Mouse (Mus musculus) embryonic facial prominence, embryonic 14.5 days (tissue): ENCODE measurements around the gene Tmbim4. TPM values are rescaled to one million over a fixed set of nuclear protein-coding genes. Genes with fewer than 3 reads are reported as not detected.
A peak's percentile ranks its signal among the peaks of the same experiment; 100 is the strongest.

ENCODE experiments used
- ATAC-seq: fragments of 200-750 bp; cut with Nextera tagmentation; 2 replicates; pipeline ENCODE4 v1.8.0; 2017; ENCODE audit warnings: low read depth, moderate number of reproducible peaks, moderate TSS enrichment
- DNase-seq: peaks from one replicate; pipeline ENCODE4 v3.0.0-alpha.2; 2015; ENCODE audit warnings: low spot score
- H3K27ac ChIP-seq: fragments of 300-500 bp; sonication (generic); replicated peaks from 2 replicates; pipeline ENCODE4 v1.5.1; 2014; ENCODE audit warnings: low read depth, mild to moderate bottlenecking, low read length, moderate library complexity
- H3K27me3 ChIP-seq: fragments of 300-500 bp; sonication (generic); replicated peaks from 2 replicates; pipeline ENCODE4 v1.6.1; 2014; ENCODE audit warnings: low read length; ENCODE audit not compliant: control insufficient read depth, insufficient read depth
- H3K36me3 ChIP-seq: fragments of 300-500 bp; sonication (generic); 2 replicates; pipeline ENCODE4 v1.6.1; 2014; ENCODE audit warnings: low read length, mixed read lengths; ENCODE audit not compliant: control insufficient read depth, insufficient read depth
- H3K4me1 ChIP-seq: fragments of 300-500 bp; sonication (generic); 2 replicates; pipeline ENCODE4 v1.6.1; 2014; ENCODE audit warnings: antibody characterized with exemption, low read length; ENCODE audit not compliant: control insufficient read depth, insufficient read depth
- H3K4me2 ChIP-seq: fragments of 300-500 bp; sonication (generic); 2 replicates; pipeline ENCODE4 v1.6.1; 2014; ENCODE audit warnings: low read depth, mild to moderate bottlenecking, low read length, moderate library complexity, mixed read lengths
- H3K4me3 ChIP-seq: fragments of 300-500 bp; sonication (generic); 2 replicates; pipeline ENCODE4 v1.5.1; 2014; ENCODE audit warnings: low read depth, mild to moderate bottlenecking, low read length
- H3K9ac ChIP-seq: fragments of 300-500 bp; sonication (generic); 2 replicates; pipeline ENCODE4 v1.6.1; 2014; ENCODE audit warnings: low read depth, mild to moderate bottlenecking, low read length, moderate library complexity, mixed read lengths
- H3K9me3 ChIP-seq: fragments of 300-500 bp; sonication (generic); 2 replicates; pipeline ENCODE4 v1.6.1; 2016; ENCODE audit warnings: low read length; ENCODE audit not compliant: control insufficient read depth
- WGBS: fragments of 180-500 bp; shearing (Covaris S2); extraction: QIAGEN DNeasy Blood & Tissue Kit; methylation state at CpG from one replicate; pipeline ENCODE4 v1.1.7; 2014; 5-methylcytosine and 5-hydroxymethylcytosine counted together
- polyA plus RNA-seq: library from polyadenylated mRNA; unstranded; fragments of >200 nt; fragmentation: Nextera tagmentation; extraction: Ambion mirVana; gene quantifications from 2 replicates; pipeline ENCODE4 v1.2.1, GENCODE M21; 2014

Gene Tmbim4
- polyA plus RNA-seq, 1 experiment from 2014 or later, result 122 TPM

- ATAC-seq, result no peak
- DNase-seq, result no peak
- no peak overlapping the region for H3K4me3 ChIP-seq
- no peak overlapping the region for H3K4me2 ChIP-seq
- H3K27ac ChIP-seq, result no peak overlapping the region
- H3K27me3 ChIP-seq, result no peaks in the 10 kb centered on the region
- 0 out of 2 replicates have a peak, but pooled peaks cover 3% of the 10 kb centered on the region for H3K9me3 ChIP-seq
- H3K4me1 ChIP-seq, result peaks cover 18% of the 10 kb centered on the region
- no peak overlapping the region for H3K9ac ChIP-seq
- WGBS, result 76% methylated on average over 4 of the region's 4 CpGs
- H3K36me3 ChIP-seq, result no peaks in the 10 kb centered on the region
Measured at GRCm38 (mm10) chr10:120270777-120271176, 69.4 kb downstream of the Tmbim4 start.

- Histone ChIP-seq H3K9me3 (0 out of 2 replicates have a peak, but pooled peaks cover 3% of the 10 kb centered on the region), H3K4me1 (peaks cover 18% of the 10 kb centered on the region), H3K4me2 (peak overlapping the region; percentile 58; the same call in 1 of the 2 replicates), H3K9ac (peak overlapping the region; percentile 46; the same call in 1 of the 2 replicates), H3K27ac (peak overlapping the region; percentile 88; the same call in 1 of the 2 replicates), H3K4me3 (no peak overlapping the region), H3K27me3 (no peaks in the 10 kb centered on the region), H3K36me3 (no peaks in the 10 kb centered on the region)
- DNase-seq (no peak), ATAC-seq (no peak)
- 59% methylated on average over 6 of the region's 6 CpGs for WGBS
Measured at GRCm38 (mm10) chr10:120271318-120271717, 69.9 kb downstream of the Tmbim4 start.

- Histone ChIP-seq H3K36me3 (no peaks in the 10 kb centered on the region), H3K9me3 (no peaks in the 10 kb centered on the region), H3K4me1 (peaks cover 18% of the 10 kb centered on the region), H3K9ac (peak overlapping the region; percentile 46; the same call in 1 of the 2 replicates), H3K27me3 (no peaks in the 10 kb centered on the region), H3K4me3 (peak overlapping the region; percentile 29), H3K27ac (peak overlapping the region; percentile 88), H3K4me2 (peak overlapping the region; percentile 58)
- ATAC-seq (peak; percentile 21; the same call in 1 of the 2 replicates), DNase-seq (no peak)
- WGBS, result 10% methylated on average over 11 of the region's 11 CpGs
Measured at GRCm38 (mm10) chr10:120271879-120272269, 70.5 kb downstream of the Tmbim4 start.

GRCm38 (mm10) chr10:120272270-120272883 is 71.0 kb downstream of the Tmbim4 start:
- ATAC-seq (peak; percentile 86), DNase-seq (peak; percentile 91)
- peak overlapping the region; percentile 58 for H3K4me2 ChIP-seq
- peak overlapping the region; percentile 46 for H3K9ac ChIP-seq
- peaks cover 18% of the 10 kb centered on the region for H3K4me1 ChIP-seq
- H3K9me3 ChIP-seq, result no peaks in the 10 kb centered on the region
- no peaks in the 10 kb centered on the region for H3K27me3 ChIP-seq
- H3K27ac ChIP-seq, result peak overlapping the region; percentile 88
- H3K4me3 ChIP-seq, result peak overlapping the region; percentile 29
- no peaks in the 10 kb centered on the region for H3K36me3 ChIP-seq
- 4% methylated on average over 19 of the region's 19 CpGs for WGBS

GRCm38 (mm10) chr10:120273335-120273734 is 71.9 kb downstream of the Tmbim4 start:
- Histone ChIP-seq H3K9ac (no peak overlapping the region), H3K36me3 (no peaks in the 10 kb centered on the region), H3K4me2 (peak overlapping the region; percentile 58; the same call in 1 of the 2 replicates), H3K27me3 (no peaks in the 10 kb centered on the region), H3K9me3 (no peaks in the 10 kb centered on the region), H3K27ac (peak overlapping the region; percentile 88), H3K4me3 (no peak overlapping the region), H3K4me1 (peaks cover 18% of the 10 kb centered on the region)
- 32% methylated on average over 7 of the region's 7 CpGs for WGBS
- DNase-seq, result no peak
- ATAC-seq, result no peak

Other genes starting within 250 kb of the Tmbim4 start
- 6.6 and 8.0 TPM in 2 replicates for gene Helb, start 88.6 kb upstream of the Tmbim4 start, polyA plus RNA-seq
- 4.1 and 4.2 TPM in 2 replicates for gene Irak3, start 540 bp downstream of the Tmbim4 start, polyA plus RNA-seq
- gene Llph, start 25.5 kb downstream of the Tmbim4 start, polyA plus RNA-seq, result 43.6 and 44.4 TPM in 2 replicates